In genomic region chr19:35282775-35283447, GRCm38 (mm10) we compare ENCODE assay signal across 19 mouse cellular contexts.
DNase-seq lines count a peak whose midpoint lies in the region; ATAC-seq and TF ChIP-seq lines count a peak whose summit lies in the region.
"Had no signal": no experiment of that assay in that cellular context is flagged by ENCODE, and none has a peak within 500 bp of the region (broad histone marks: within the 10 kb centered on the region; RNA-seq: fewer than 3 reads in every experiment).

No protein-coding gene starts in this region.

- no peak overlapping the region for H3K27ac ChIP-seq in hindbrain, embryonic 16.5 days (ENCODE audit: low read depth, low read length)
- no peak overlapping the region for H3K27ac ChIP-seq in hindbrain, embryonic 11.5 days (ENCODE audit: low read depth, low read length)
- H3K27ac ChIP-seq in midbrain, embryonic 14.5 days (replicated peaks; ENCODE audit: low read depth, low read length) = no peak overlapping the region
- no peak overlapping the region for H3K27ac ChIP-seq in midbrain, embryonic 10.5 days (replicated peaks)
- H3K27ac ChIP-seq: embryonic facial prominence, embryonic 13.5 days; forebrain, embryonic 12.5 days; gastrocnemius, adult 2 months; intestine, embryonic 15.5 days had no signal

- no peak overlapping the region for H3K9ac ChIP-seq in hindbrain, embryonic 16.5 days (ENCODE audit: low read depth, low read length)
- H3K9ac ChIP-seq in hindbrain, embryonic 11.5 days (ENCODE audit: low read depth, low read length) = no peak overlapping the region
- no peak overlapping the region for H3K9ac ChIP-seq in midbrain, embryonic 14.5 days (replicated peaks; ENCODE audit: low read length)
- H3K9ac ChIP-seq: embryonic facial prominence, embryonic 13.5 days; forebrain, embryonic 12.5 days; heart, embryonic 12.5 days; intestine, embryonic 15.5 days had no signal

- H3K36me3 ChIP-seq in hindbrain, embryonic 16.5 days (ENCODE audit: control insufficient read depth, insufficient read depth, low read length) = no peaks in the 10 kb centered on the region
- H3K36me3 ChIP-seq in hindbrain, embryonic 11.5 days (ENCODE audit: control insufficient read depth, insufficient read depth, low read length) = no peaks in the 10 kb centered on the region
- H3K36me3 ChIP-seq in midbrain, embryonic 14.5 days (ENCODE audit: control insufficient read depth, insufficient read depth, low read length) = no peaks in the 10 kb centered on the region
- no peaks in the 10 kb centered on the region for H3K36me3 ChIP-seq in midbrain, embryonic 10.5 days
- H3K36me3 ChIP-seq: embryonic facial prominence, embryonic 13.5 days; forebrain, embryonic 12.5 days; heart, embryonic 12.5 days; intestine, embryonic 15.5 days had no signal

- no peak overlapping the region for H3K4me2 ChIP-seq in hindbrain, embryonic 16.5 days (ENCODE audit: low read length)
- no peak overlapping the region for H3K4me2 ChIP-seq in hindbrain, embryonic 11.5 days (replicated peaks; ENCODE audit: low read depth, low read length)
- no peak overlapping the region for H3K4me2 ChIP-seq in midbrain, embryonic 14.5 days (ENCODE audit: low read length)
- H3K4me2 ChIP-seq: embryonic facial prominence, embryonic 13.5 days; forebrain, embryonic 12.5 days; heart, embryonic 12.5 days; intestine, embryonic 15.5 days had no signal

- H3K4me1 ChIP-seq in hindbrain, embryonic 16.5 days (ENCODE audit: control insufficient read depth, insufficient read depth, low read depth, low read length) = no peaks in the 10 kb centered on the region
- H3K4me1 ChIP-seq in hindbrain, embryonic 11.5 days (replicated peaks; ENCODE audit: control insufficient read depth, insufficient read depth, low read length) = no peaks in the 10 kb centered on the region
- no peaks in the 10 kb centered on the region for H3K4me1 ChIP-seq in midbrain, embryonic 14.5 days (ENCODE audit: control insufficient read depth, insufficient read depth, low read length)
- H3K4me1 ChIP-seq in midbrain, embryonic 10.5 days = no peaks in the 10 kb centered on the region
- H3K4me1 ChIP-seq: embryonic facial prominence, embryonic 13.5 days; forebrain, embryonic 12.5 days; heart, embryonic 12.5 days; intestine, embryonic 15.5 days had no signal

- TF ChIP-seq POLR2A in brain, embryonic 14.5 days (IDR thresholded peaks at IDR 0.05; ENCODE audit: borderline replicate concordance, extremely low read depth, insufficient read depth, insufficient read length, poor library complexity, severe bottlenecking) = no peak

- TF ChIP-seq CTCF in brain, embryonic 14.5 days (IDR thresholded peaks at IDR 0.05; ENCODE audit: borderline replicate concordance, extremely low read depth, insufficient read depth, insufficient read length) = no peak

- 44% methylated on average over 4 of the region's 4 CpGs for WGBS in hindbrain, embryonic 16.5 days
- 79% methylated on average over 4 of the region's 4 CpGs for WGBS in hindbrain, embryonic 11.5 days
- 69% methylated on average over 4 of the region's 4 CpGs for WGBS in midbrain, embryonic 14.5 days
- WGBS in midbrain, embryonic 10.5 days = 84% methylated on average over 4 of the region's 4 CpGs

- no peak overlapping the region for H3K4me3 ChIP-seq in hindbrain, embryonic 16.5 days (ENCODE audit: low read length)
- no peak overlapping the region for H3K4me3 ChIP-seq in hindbrain, embryonic 11.5 days (ENCODE audit: low read depth, low read length)
- no peak overlapping the region for H3K4me3 ChIP-seq in midbrain, embryonic 14.5 days (replicated peaks; ENCODE audit: low read depth, low read length)
- H3K4me3 ChIP-seq in midbrain, embryonic 10.5 days = no peak overlapping the region
- H3K4me3 ChIP-seq: embryonic facial prominence, embryonic 13.5 days; forebrain, embryonic 12.5 days; gastrocnemius, adult 2 months; heart, embryonic 12.5 days; intestine, embryonic 15.5 days had no signal

- H3K27me3 ChIP-seq in hindbrain, embryonic 16.5 days (replicated peaks; ENCODE audit: control insufficient read depth, insufficient read depth, low read length) = no peaks in the 10 kb centered on the region
- H3K27me3 ChIP-seq in hindbrain, embryonic 11.5 days (ENCODE audit: control insufficient read depth, insufficient read depth, low read length) = no peaks in the 10 kb centered on the region
- H3K27me3 ChIP-seq in midbrain, embryonic 14.5 days (ENCODE audit: control insufficient read depth, insufficient read depth, low read length) = no peaks in the 10 kb centered on the region
- no peaks in the 10 kb centered on the region for H3K27me3 ChIP-seq in midbrain, embryonic 10.5 days (ENCODE audit: low read depth, poor library complexity, severe bottlenecking)
- H3K27me3 ChIP-seq: embryonic facial prominence, embryonic 13.5 days; forebrain, embryonic 12.5 days; heart, embryonic 12.5 days; intestine, embryonic 15.5 days had no signal

- H3K9me3 ChIP-seq in hindbrain, embryonic 16.5 days (ENCODE audit: control insufficient read depth, low read length) = no peaks in the 10 kb centered on the region
- no peaks in the 10 kb centered on the region for H3K9me3 ChIP-seq in hindbrain, embryonic 11.5 days (ENCODE audit: control insufficient read depth, low read length)
- H3K9me3 ChIP-seq in midbrain, embryonic 14.5 days (ENCODE audit: control insufficient read depth, low read length) = no peaks in the 10 kb centered on the region
- no peaks in the 10 kb centered on the region for H3K9me3 ChIP-seq in midbrain, embryonic 10.5 days (replicated peaks)
- H3K9me3 ChIP-seq: embryonic facial prominence, embryonic 13.5 days; forebrain, embryonic 12.5 days; heart, embryonic 12.5 days; intestine, embryonic 15.5 days had no signal

- DNase-seq in cerebellum, postnatal 14 days = peak; percentile 6 to 26
- DNase-seq in cerebellum, adult 9-11 months = no peak
- no peak for DNase-seq in hindbrain, embryonic 11.5 days (ENCODE audit: low spot score)
- DNase-seq in midbrain, embryonic 14.5 days = peak; percentile 2
- no peak for DNase-seq in midbrain, embryonic 10.5 days (ENCODE audit: low spot score)
- DNase-seq in brain, embryonic 14.5 days (ENCODE audit: low read depth) = peak; percentile 20
- no peak for DNase-seq in ovary, adult 18-20 months (ENCODE audit: low spot score)
- DNase-seq: adrenal gland, adult 2 months; adrenal gland, postnatal 25 days; cerebellum, adult 11-12 months; cerebellum, adult 9-10 months; gastrocnemius, adult 2 months; gastrocnemius, postnatal 25 days; kidney, adult 18-20 months had no signal

- ATAC-seq in hindbrain, embryonic 16.5 days = peak; percentile 69
- ATAC-seq in hindbrain, embryonic 11.5 days (ENCODE audit: low FRiP score) = no peak
- ATAC-seq in midbrain, embryonic 14.5 days (ENCODE audit: low FRiP score, low TSS enrichment) = no peak
- ATAC-seq: intestine, embryonic 15.5 days had no signal

Comparison
In these comparisons a context has a peak if more than half of its experiments do, and no peak if none do; other contexts are left out.
1. DNase-seq: peak in cerebellum, postnatal 14 days (2 of 2), midbrain, embryonic 14.5 days (single experiment) and brain, embryonic 14.5 days (single experiment); none in cerebellum, adult 9-11 months (single experiment), hindbrain, embryonic 11.5 days (single experiment), midbrain, embryonic 10.5 days (single experiment) and ovary, adult 18-20 months (single experiment).